In genomic region chr4:29143415-29143814, GRCm38 (mm10) we compare ENCODE assay signal across 28 mouse cellular contexts.
"Had no signal": no experiment of that assay in that cellular context is flagged by ENCODE, and none has a peak within 500 bp of the region (broad histone marks: within the 10 kb centered on the region; RNA-seq: fewer than 3 reads in every experiment).

No protein-coding gene starts in this region.

- DNase-seq: forebrain, postnatal 0 days; gastrocnemius, postnatal 14 days; gastrocnemius, postnatal 36 days; heart, adult 11 months; heart, adult 2 months; heart, postnatal 14 days; heart, postnatal 36 days; kidney, adult 11 months; kidney, adult 2 months; kidney, adult 9 months; kidney, postnatal 14 days; kidney, postnatal 36 days; layer of hippocampus, adult 9-11 months; layer of hippocampus, postnatal 36 days had no signal

- H3K4me2 ChIP-seq: heart, embryonic 11.5 days; heart, embryonic 13.5 days; heart, embryonic 15.5 days; hindbrain, embryonic 12.5 days; hindbrain, embryonic 14.5 days; kidney, embryonic 15.5 days; limb, embryonic 12.5 days; liver, embryonic 12.5 days had no signal

- H3K4me1 ChIP-seq: heart, embryonic 15.5 days; hindbrain, embryonic 10.5 days; hindbrain, embryonic 12.5 days; kidney, embryonic 15.5 days; limb, embryonic 10.5 days; limb, embryonic 12.5 days; liver, embryonic 12.5 days had no signal

- H3K36me3 ChIP-seq: heart, embryonic 13.5 days; heart, embryonic 15.5 days; hindbrain, embryonic 10.5 days; hindbrain, embryonic 12.5 days; kidney, embryonic 15.5 days; limb, embryonic 10.5 days; limb, embryonic 12.5 days; liver, embryonic 12.5 days had no signal

- ATAC-seq: forebrain, postnatal 0 days; hindbrain, embryonic 16.5 days; inflammation-experienced regulatory T-cells, adult 6 months; liver, embryonic 12.5 days had no signal

- H3K9ac ChIP-seq: forebrain, postnatal 0 days; heart, embryonic 13.5 days; heart, embryonic 15.5 days; hindbrain, embryonic 12.5 days; hindbrain, embryonic 14.5 days; kidney, embryonic 15.5 days; limb, embryonic 12.5 days; liver, embryonic 12.5 days; liver, embryonic 14.5 days had no signal

- H3K27me3 ChIP-seq: heart, embryonic 13.5 days; heart, embryonic 15.5 days; hindbrain, embryonic 12.5 days; kidney, embryonic 15.5 days; limb, embryonic 12.5 days; liver, embryonic 12.5 days had no signal

- H3K27ac ChIP-seq: heart, adult 2 months; heart, embryonic 13.5 days; heart, embryonic 15.5 days; hindbrain, embryonic 10.5 days; hindbrain, embryonic 12.5 days; hindbrain, embryonic 14.5 days; kidney, embryonic 15.5 days; kidney, postnatal 0 days; limb, embryonic 10.5 days; limb, embryonic 12.5 days; liver, embryonic 12.5 days; liver, embryonic 14.5 days had no signal

- H3K4me3 ChIP-seq: heart, adult 2 months; heart, embryonic 13.5 days; heart, embryonic 15.5 days; hindbrain, embryonic 10.5 days; hindbrain, embryonic 12.5 days; kidney, embryonic 15.5 days; limb, embryonic 10.5 days; limb, embryonic 12.5 days; liver, embryonic 12.5 days had no signal

- H3K9me3 ChIP-seq: heart, embryonic 13.5 days; heart, embryonic 15.5 days; hindbrain, embryonic 10.5 days; hindbrain, embryonic 12.5 days; kidney, embryonic 15.5 days; limb, embryonic 10.5 days; limb, embryonic 12.5 days; liver, embryonic 12.5 days had no signal
